Mouse (Mus musculus): Measurements from ENCODE around the gene Cecr2. TPM values are rescaled to one million over a fixed set of nuclear protein-coding genes. Genes with fewer than 3 reads are reported as not detected.

Cecr2 gene
- polyA plus RNA-seq, 1 experiment from 2014 or later = 3.7 TPM

DNA sequence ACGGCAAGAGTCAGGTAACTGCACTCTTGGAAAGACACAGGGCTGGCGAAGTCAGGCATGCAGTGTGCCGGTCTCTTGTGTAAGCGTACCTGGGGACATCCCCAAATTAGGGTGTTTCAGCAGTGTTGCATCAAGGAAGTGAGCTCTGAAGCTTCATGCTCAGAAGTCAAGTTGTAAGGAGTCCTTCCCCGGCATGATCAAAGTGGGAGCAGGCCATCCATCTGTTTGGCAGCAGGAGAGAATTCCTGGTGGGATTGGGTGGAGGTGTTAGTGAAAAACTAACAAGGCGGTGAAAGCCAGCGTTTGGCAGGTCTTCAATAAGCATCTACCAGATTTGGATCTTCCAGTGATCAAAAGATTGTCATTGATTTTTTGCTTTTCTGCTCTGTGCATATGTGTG lies 7.3 kb upstream of the Cecr2 start:
- Histone ChIP-seq H3K9me3 (ENCODE audit: control insufficient read depth, low read length) (no peaks in the 10 kb centered on the region), H3K4me1 (ENCODE audit: control insufficient read depth, insufficient read depth, low read length) (no peaks in the 10 kb centered on the region), H3K27ac (replicated peaks; ENCODE audit: low read depth, low read length) (no peak overlapping the region), H3K4me3 (ENCODE audit: low read depth, low read length) (no peak overlapping the region), H3K27me3 (replicated peaks; ENCODE audit: control insufficient read depth, insufficient read depth, low read length) (no peaks in the 10 kb centered on the region), H3K36me3 (ENCODE audit: control insufficient read depth, insufficient read depth, low read length) (no peaks in the 10 kb centered on the region), H3K9ac (ENCODE audit: low read depth, low read length) (no peak overlapping the region), H3K4me2 (ENCODE audit: low read depth, low read length) (no peak overlapping the region)
- DNase-seq (ENCODE audit: low spot score) = peak; percentile 13
- no peak for ATAC-seq (ENCODE audit: low read depth)
- WGBS = 64% methylated on average over 7 of the region's 7 CpGs

DNA sequence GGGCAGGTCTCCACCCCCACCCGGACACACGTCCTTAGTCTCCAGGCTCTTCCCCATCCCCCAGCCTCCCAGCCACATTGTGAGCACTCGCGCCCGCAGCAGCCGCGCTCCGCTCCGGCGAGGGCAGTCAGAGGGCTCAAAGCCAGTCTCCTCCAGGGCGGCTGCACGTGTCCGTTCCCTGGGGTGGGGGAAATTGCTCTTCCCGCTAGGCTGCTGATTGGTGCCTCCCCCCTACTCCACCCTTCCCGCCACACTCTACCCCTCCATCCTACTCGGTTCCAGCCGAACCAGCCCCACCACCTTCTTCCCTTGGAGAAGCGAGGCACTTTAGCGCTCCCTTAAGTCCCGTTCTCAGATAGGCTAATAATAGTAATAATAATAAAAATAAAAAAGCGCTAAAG lies 754 bp upstream of the Cecr2 start:
- H3K4me2 ChIP-seq (ENCODE audit: low read depth, low read length) = peak overlapping the region; percentile 82
- no peaks in the 10 kb centered on the region for H3K9me3 ChIP-seq (ENCODE audit: control insufficient read depth, low read length)

GRCm38 (mm10) chr6:120666761-120667421 lies 722 bp downstream of the Cecr2 start:
- H3K4me3 ChIP-seq (ENCODE audit: low read depth, low read length) = peak overlapping the region; percentile 83
- ATAC-seq (ENCODE audit: low read depth) (peak; percentile 27), DNase-seq (ENCODE audit: low spot score) (peak; percentile 51)
- no peaks in the 10 kb centered on the region for H3K36me3 ChIP-seq (ENCODE audit: control insufficient read depth, insufficient read depth, low read length)
- WGBS = 1% methylated on average over 24 of the region's 87 CpGs
- H3K4me1 ChIP-seq (ENCODE audit: control insufficient read depth, insufficient read depth, low read length) = 0 out of 2 replicates have a peak, but pooled peaks cover 5% of the 10 kb centered on the region
- 0 out of 2 replicates have a peak, but pooled peaks cover 3% of the 10 kb centered on the region for H3K27me3 ChIP-seq (replicated peaks; ENCODE audit: control insufficient read depth, insufficient read depth, low read length)
- H3K9ac ChIP-seq (ENCODE audit: low read depth, low read length) = peak overlapping the region; percentile 78
- peak overlapping the region; percentile 82 for H3K4me2 ChIP-seq (ENCODE audit: low read depth, low read length)
- H3K9me3 ChIP-seq (ENCODE audit: control insufficient read depth, low read length) = no peaks in the 10 kb centered on the region
- H3K27ac ChIP-seq (replicated peaks; ENCODE audit: low read depth, low read length) = peak overlapping the region; percentile 94

More for the DNA sequence above, 754 bp upstream of the Cecr2 start:
- peak overlapping the region; percentile 83 for H3K4me3 ChIP-seq (ENCODE audit: low read depth, low read length)
- H3K9ac ChIP-seq (ENCODE audit: low read depth, low read length) = peak overlapping the region; percentile 65
- under 1% methylated on average over 21 of the region's 21 CpGs for WGBS
- ATAC-seq (ENCODE audit: low read depth) (peak; percentile 77), DNase-seq (ENCODE audit: low spot score) (peak; percentile 86)
- peak overlapping the region; percentile 94; the same call in 1 of the 2 replicates for H3K27ac ChIP-seq (replicated peaks; ENCODE audit: low read depth, low read length)
- H3K4me1 ChIP-seq (ENCODE audit: control insufficient read depth, insufficient read depth, low read length) = 0 out of 2 replicates have a peak, but pooled peaks cover 5% of the 10 kb centered on the region
- H3K27me3 ChIP-seq (replicated peaks; ENCODE audit: control insufficient read depth, insufficient read depth, low read length) = 0 out of 2 replicates have a peak, but pooled peaks cover 3% of the 10 kb centered on the region
- no peaks in the 10 kb centered on the region for H3K36me3 ChIP-seq (ENCODE audit: control insufficient read depth, insufficient read depth, low read length)

- Histone ChIP-seq H3K4me1 (ENCODE audit: control insufficient read depth, insufficient read depth, low read length) (0 out of 2 replicates have a peak, but pooled peaks cover 5% of the 10 kb centered on the region), H3K27ac (replicated peaks; ENCODE audit: low read depth, low read length) (no peak overlapping the region; the same call in 1 of the 2 replicates), H3K4me3 (ENCODE audit: low read depth, low read length) (peak overlapping the region; percentile 83), H3K36me3 (ENCODE audit: control insufficient read depth, insufficient read depth, low read length) (no peaks in the 10 kb centered on the region), H3K9ac (ENCODE audit: low read depth, low read length) (peak overlapping the region; percentile 78), H3K9me3 (ENCODE audit: control insufficient read depth, low read length) (no peaks in the 10 kb centered on the region), H3K4me2 (ENCODE audit: low read depth, low read length) (peak overlapping the region; percentile 82), H3K27me3 (replicated peaks; ENCODE audit: control insufficient read depth, insufficient read depth, low read length) (0 out of 2 replicates have a peak, but pooled peaks cover 3% of the 10 kb centered on the region)
- ATAC-seq (ENCODE audit: low read depth) = no peak
- WGBS = under 1% methylated on average over 7 of the region's 7 CpGs
- no peak for DNase-seq (ENCODE audit: low spot score)
Measured at GRCm38 (mm10) chr6:120667422-120667781, 1.2 kb downstream of the Cecr2 start.

- no peaks in the 10 kb centered on the region for H3K36me3 ChIP-seq (ENCODE audit: control insufficient read depth, insufficient read depth, low read length)
- H3K27ac ChIP-seq (replicated peaks; ENCODE audit: low read depth, low read length) = no peak overlapping the region
- H3K27me3 ChIP-seq (replicated peaks; ENCODE audit: control insufficient read depth, insufficient read depth, low read length) = 0 out of 2 replicates have a peak, but pooled peaks cover 3% of the 10 kb centered on the region
- no peak for DNase-seq (ENCODE audit: low spot score)
- no peak for ATAC-seq (ENCODE audit: low read depth)
- peak overlapping the region; percentile 83 for H3K4me3 ChIP-seq (ENCODE audit: low read depth, low read length)
- 14% methylated on average over 7 of the region's 7 CpGs for WGBS
- peak overlapping the region; percentile 82 for H3K4me2 ChIP-seq (ENCODE audit: low read depth, low read length)
- H3K9ac ChIP-seq (ENCODE audit: low read depth, low read length) = peak overlapping the region; percentile 78; the same call in 1 of the 2 replicates
- 0 out of 2 replicates have a peak, but pooled peaks cover 5% of the 10 kb centered on the region for H3K4me1 ChIP-seq (ENCODE audit: control insufficient read depth, insufficient read depth, low read length)
- no peaks in the 10 kb centered on the region for H3K9me3 ChIP-seq (ENCODE audit: control insufficient read depth, low read length)
Measured at GRCm38 (mm10) chr6:120667911-120668310, 1.7 kb downstream of the Cecr2 start.

- DNase-seq (ENCODE audit: low spot score) (no peak), ATAC-seq (ENCODE audit: low read depth) (no peak)
- no peak overlapping the region for H3K4me3 ChIP-seq (ENCODE audit: low read depth, low read length)
- 67% methylated on average over 5 of the region's 5 CpGs for WGBS
- no peak overlapping the region for H3K9ac ChIP-seq (ENCODE audit: low read depth, low read length)
- H3K36me3 ChIP-seq (ENCODE audit: control insufficient read depth, insufficient read depth, low read length) = no peaks in the 10 kb centered on the region
- H3K4me1 ChIP-seq (ENCODE audit: control insufficient read depth, insufficient read depth, low read length) = no peaks in the 10 kb centered on the region
- no peak overlapping the region for H3K27ac ChIP-seq (replicated peaks; ENCODE audit: low read depth, low read length)
- H3K27me3 ChIP-seq (replicated peaks; ENCODE audit: control insufficient read depth, insufficient read depth, low read length) = no peaks in the 10 kb centered on the region
- H3K4me2 ChIP-seq (ENCODE audit: low read depth, low read length) = no peak overlapping the region
- no peaks in the 10 kb centered on the region for H3K9me3 ChIP-seq (ENCODE audit: control insufficient read depth, low read length)
Measured at GRCm38 (mm10) chr6:120674121-120674520, 8.0 kb downstream of the Cecr2 start.

GRCm38 (mm10) chr6:120674881-120675280 lies 8.7 kb downstream of the Cecr2 start:
- H3K27me3 ChIP-seq (replicated peaks; ENCODE audit: control insufficient read depth, insufficient read depth, low read length) = no peaks in the 10 kb centered on the region
- H3K27ac ChIP-seq (replicated peaks; ENCODE audit: low read depth, low read length) = no peak overlapping the region
- WGBS = 79% methylated on average over 4 of the region's 4 CpGs
- no peak for DNase-seq (ENCODE audit: low spot score)
- H3K9me3 ChIP-seq (ENCODE audit: control insufficient read depth, low read length) = no peaks in the 10 kb centered on the region
- no peak overlapping the region for H3K4me2 ChIP-seq (ENCODE audit: low read depth, low read length)
- no peaks in the 10 kb centered on the region for H3K4me1 ChIP-seq (ENCODE audit: control insufficient read depth, insufficient read depth, low read length)
- no peak overlapping the region for H3K9ac ChIP-seq (ENCODE audit: low read depth, low read length)
- no peak for ATAC-seq (ENCODE audit: low read depth)
- H3K36me3 ChIP-seq (ENCODE audit: control insufficient read depth, insufficient read depth, low read length) = no peaks in the 10 kb centered on the region
- no peak overlapping the region for H3K4me3 ChIP-seq (ENCODE audit: low read depth, low read length)

DNA sequence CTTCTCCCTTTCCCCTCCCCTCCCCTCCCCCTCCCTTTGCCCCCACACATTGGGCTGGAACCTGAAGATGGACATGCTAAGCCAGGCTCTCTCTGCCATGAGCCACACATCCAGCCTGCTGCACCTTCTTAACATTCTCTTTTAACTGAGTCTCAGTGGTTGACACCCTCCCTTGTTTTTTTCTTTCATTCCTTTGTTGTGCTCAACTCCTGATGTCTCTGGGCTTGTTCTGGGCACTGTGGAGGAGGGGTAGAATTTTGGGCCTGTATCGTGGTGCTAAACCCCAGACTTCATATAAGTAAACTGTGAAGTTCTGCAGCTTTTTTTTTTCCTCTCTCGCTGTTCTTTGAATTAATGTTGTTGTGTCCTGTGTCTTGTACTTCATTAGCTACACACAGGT lies 9.8 kb downstream of the Cecr2 start:
- DNase-seq (ENCODE audit: low spot score) = no peak
- Histone ChIP-seq H3K36me3 (ENCODE audit: control insufficient read depth, insufficient read depth, low read length) (no peaks in the 10 kb centered on the region), H3K4me1 (ENCODE audit: control insufficient read depth, insufficient read depth, low read length) (no peaks in the 10 kb centered on the region), H3K4me2 (ENCODE audit: low read depth, low read length) (no peak overlapping the region), H3K27ac (replicated peaks; ENCODE audit: low read depth, low read length) (no peak overlapping the region), H3K9me3 (ENCODE audit: control insufficient read depth, low read length) (no peaks in the 10 kb centered on the region), H3K9ac (ENCODE audit: low read depth, low read length) (no peak overlapping the region), H3K27me3 (replicated peaks; ENCODE audit: control insufficient read depth, insufficient read depth, low read length) (no peaks in the 10 kb centered on the region), H3K4me3 (ENCODE audit: low read depth, low read length) (no peak overlapping the region)
- 63% methylated on average over 2 of the region's 2 CpGs for whole genome bisulfite sequencing
- ATAC-seq (ENCODE audit: low read depth) = no peak

- DNase-seq (ENCODE audit: low spot score) (no peak), ATAC-seq (ENCODE audit: low read depth) (no peak)
- no peak overlapping the region for H3K27ac ChIP-seq (replicated peaks; ENCODE audit: low read depth, low read length)
- no peak overlapping the region for H3K4me2 ChIP-seq (ENCODE audit: low read depth, low read length)
- H3K4me3 ChIP-seq (ENCODE audit: low read depth, low read length) = no peak overlapping the region
- no peaks in the 10 kb centered on the region for H3K27me3 ChIP-seq (replicated peaks; ENCODE audit: control insufficient read depth, insufficient read depth, low read length)
- no peaks in the 10 kb centered on the region for H3K4me1 ChIP-seq (ENCODE audit: control insufficient read depth, insufficient read depth, low read length)
- no peak overlapping the region for H3K9ac ChIP-seq (ENCODE audit: low read depth, low read length)
- WGBS = 77% methylated on average over 2 of the region's 2 CpGs
- H3K9me3 ChIP-seq (ENCODE audit: control insufficient read depth, low read length) = no peaks in the 10 kb centered on the region
- H3K36me3 ChIP-seq (ENCODE audit: control insufficient read depth, insufficient read depth, low read length) = no peaks in the 10 kb centered on the region
Measured at GRCm38 (mm10) chr6:120683351-120683750, 17.2 kb downstream of the Cecr2 start.

All from embryonic facial prominence, embryonic 14.5 days (tissue).